Mouse (Mus musculus): ENCODE results near the gene Ppp1ca. TPM values are rescaled to one million over a fixed set of nuclear protein-coding genes. Genes with fewer than 3 reads are reported as not detected.
A peak's percentile ranks its signal among the peaks of the same experiment; 100 is the strongest.

The Ppp1ca gene
- polyA plus RNA-seq, 1 experiment from 2014 or later: 773 TPM

DNA sequence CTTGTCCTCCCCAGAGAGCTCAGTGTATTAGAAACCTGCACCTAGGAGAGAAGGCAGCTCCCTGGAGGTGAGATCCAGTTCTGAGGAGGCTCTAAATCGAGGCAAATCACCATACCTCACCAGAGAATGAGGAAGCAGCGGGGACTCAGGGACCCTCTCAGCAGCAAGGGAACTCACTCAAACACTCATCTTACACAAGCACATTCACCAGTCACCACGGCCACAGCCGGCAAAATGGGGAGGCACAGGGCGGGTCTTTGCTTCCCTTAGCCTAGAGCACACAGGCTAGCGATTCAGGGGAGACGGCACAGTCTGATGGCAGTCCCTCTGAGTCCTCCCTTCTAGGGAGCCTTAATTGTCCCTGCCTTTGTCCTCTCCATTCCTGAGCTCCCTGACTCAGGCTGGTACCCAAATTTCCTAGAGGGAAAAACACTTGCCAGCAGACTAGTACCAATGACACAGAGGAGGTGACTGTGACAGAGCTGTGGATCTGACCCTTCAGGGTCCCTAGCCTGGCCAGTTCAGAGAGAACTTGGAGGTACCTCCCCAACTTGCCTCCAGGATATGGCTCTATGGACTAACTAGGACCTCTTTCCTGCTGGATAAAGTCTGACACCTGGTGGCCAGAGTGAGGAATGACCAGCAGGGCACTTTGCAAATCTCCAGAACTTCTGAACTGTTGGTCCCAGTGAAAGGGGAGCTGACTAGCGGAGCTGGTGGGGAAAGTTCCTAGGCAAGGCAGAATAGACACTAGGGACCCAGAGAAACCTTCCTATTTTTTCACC lies 36.2 kb downstream of the Ppp1ca start:
- H3K4me2 ChIP-seq: no peak overlapping the region
- no peak overlapping the region for H3K4me3 ChIP-seq (ENCODE audit: low read depth, low read length)
- no peaks in the 10 kb centered on the region for H3K36me3 ChIP-seq (ENCODE audit: control insufficient read depth, insufficient read depth, low read length)
- H3K27me3 ChIP-seq (replicated peaks; ENCODE audit: control insufficient read depth, insufficient read depth, low read length): peaks cover 3% of the 10 kb centered on the region; the same call in 1 of the 2 replicates
- H3K27ac ChIP-seq (ENCODE audit: low read depth, low read length): no peak overlapping the region
- H3K4me1 ChIP-seq (replicated peaks; ENCODE audit: control insufficient read depth, insufficient read depth, low read length): peaks cover 4% of the 10 kb centered on the region
- H3K9ac ChIP-seq (ENCODE audit: low read depth, low read length): no peak overlapping the region
- no peaks in the 10 kb centered on the region for H3K9me3 ChIP-seq (ENCODE audit: control insufficient read depth, low read length)
- DNase-seq (ENCODE audit: low spot score) (no peak), ATAC-seq (replicated peaks; ENCODE audit: low FRiP score) (no peak)
- 10% methylated on average over 8 of the region's 8 CpGs for WGBS

DNA sequence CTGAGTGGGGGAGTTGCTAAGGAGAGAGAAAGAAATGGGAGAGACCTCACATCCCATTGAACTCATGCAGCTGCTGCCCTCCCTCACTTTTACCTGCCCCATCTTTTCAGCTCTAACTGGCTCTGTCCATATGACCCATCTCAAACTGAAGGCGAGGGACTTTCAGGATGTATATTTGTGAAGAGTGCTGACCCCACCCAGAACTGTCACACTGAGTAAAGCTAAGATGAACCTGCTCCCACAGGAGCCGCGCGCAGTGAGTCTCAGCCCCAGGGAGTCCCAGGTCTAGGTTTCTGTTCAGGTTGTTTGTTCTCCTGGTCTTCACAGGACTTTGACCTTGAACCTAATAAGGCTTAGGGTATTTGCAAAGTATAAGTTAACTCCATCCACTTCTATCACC lies 37.0 kb downstream of the Ppp1ca start:
- ATAC-seq (replicated peaks; ENCODE audit: low FRiP score): no peak
- no peak for DNase-seq (ENCODE audit: low spot score)
- Histone ChIP-seq H3K4me3 (ENCODE audit: low read depth, low read length) (no peak overlapping the region), H3K4me2 (no peak overlapping the region), H3K9me3 (ENCODE audit: control insufficient read depth, low read length) (no peaks in the 10 kb centered on the region), H3K27me3 (replicated peaks; ENCODE audit: control insufficient read depth, insufficient read depth, low read length) (peaks cover 3% of the 10 kb centered on the region; the same call in 1 of the 2 replicates), H3K36me3 (ENCODE audit: control insufficient read depth, insufficient read depth, low read length) (no peaks in the 10 kb centered on the region), H3K9ac (ENCODE audit: low read depth, low read length) (no peak overlapping the region), H3K4me1 (replicated peaks; ENCODE audit: control insufficient read depth, insufficient read depth, low read length) (peaks cover 4% of the 10 kb centered on the region), H3K27ac (ENCODE audit: low read depth, low read length) (no peak overlapping the region)
- WGBS: 76% methylated on average over 4 of the region's 4 CpGs

DNA sequence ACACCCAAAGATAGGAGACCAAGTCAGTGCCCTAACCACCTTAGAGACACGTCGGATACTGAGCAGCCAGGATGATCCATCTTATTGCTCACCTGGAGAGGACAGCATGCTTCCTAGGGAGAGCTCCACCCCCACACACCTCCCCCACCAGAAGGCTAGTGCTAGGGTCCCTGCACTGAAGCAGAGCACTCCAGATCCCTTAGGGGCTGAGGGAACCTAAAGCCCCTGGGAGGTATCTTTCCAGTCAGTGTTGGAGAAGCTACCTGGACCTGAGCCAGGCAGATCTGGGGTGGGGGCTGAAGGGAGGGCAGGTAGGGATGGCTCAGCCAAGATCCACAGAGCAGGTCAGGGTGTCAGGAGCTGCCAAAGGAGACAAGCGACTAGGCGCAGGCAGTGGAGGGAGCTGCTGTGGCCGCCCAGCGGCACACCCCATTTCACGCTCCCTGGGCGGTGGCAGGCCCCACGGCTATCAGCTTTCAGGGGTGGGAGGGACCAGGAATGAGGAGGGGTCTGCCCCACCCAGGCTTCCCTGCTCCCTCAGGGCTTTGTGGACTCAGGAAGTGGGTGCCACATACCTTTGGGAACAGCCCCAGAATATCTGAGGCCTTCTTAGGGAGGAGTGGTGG lies 37.7 kb downstream of the Ppp1ca start:
- Histone ChIP-seq H3K9ac (ENCODE audit: low read depth, low read length) (no peak overlapping the region), H3K9me3 (ENCODE audit: control insufficient read depth, low read length) (no peaks in the 10 kb centered on the region), H3K27ac (ENCODE audit: low read depth, low read length) (no peak overlapping the region), H3K27me3 (replicated peaks; ENCODE audit: control insufficient read depth, insufficient read depth, low read length) (peaks cover 3% of the 10 kb centered on the region; the same call in 1 of the 2 replicates), H3K4me3 (ENCODE audit: low read depth, low read length) (no peak overlapping the region), H3K36me3 (ENCODE audit: control insufficient read depth, insufficient read depth, low read length) (no peaks in the 10 kb centered on the region), H3K4me1 (replicated peaks; ENCODE audit: control insufficient read depth, insufficient read depth, low read length) (peaks cover 4% of the 10 kb centered on the region), H3K4me2 (no peak overlapping the region)
- DNase-seq (ENCODE audit: low spot score) (no peak), ATAC-seq (replicated peaks; ENCODE audit: low FRiP score) (no peak)
- 52% methylated on average over 9 of the region's 9 CpGs for WGBS

GRCm38 (mm10) chr19:4230415-4230814 lies 38.5 kb downstream of the Ppp1ca start:
- Histone ChIP-seq H3K27ac (ENCODE audit: low read depth, low read length) (no peak overlapping the region), H3K4me1 (replicated peaks; ENCODE audit: control insufficient read depth, insufficient read depth, low read length) (peaks cover 4% of the 10 kb centered on the region), H3K9ac (ENCODE audit: low read depth, low read length) (no peak overlapping the region), H3K4me3 (ENCODE audit: low read depth, low read length) (no peak overlapping the region), H3K36me3 (ENCODE audit: control insufficient read depth, insufficient read depth, low read length) (no peaks in the 10 kb centered on the region), H3K9me3 (ENCODE audit: control insufficient read depth, low read length) (no peaks in the 10 kb centered on the region), H3K4me2 (no peak overlapping the region), H3K27me3 (replicated peaks; ENCODE audit: control insufficient read depth, insufficient read depth, low read length) (peaks cover 3% of the 10 kb centered on the region; the same call in 1 of the 2 replicates)
- ATAC-seq (replicated peaks; ENCODE audit: low FRiP score): no peak
- WGBS: 71% methylated on average over 8 of the region's 8 CpGs
- no peak for DNase-seq (ENCODE audit: low spot score)

GRCm38 (mm10) chr19:4231253-4232185 lies 39.7 kb downstream of the Ppp1ca start, which contains the start of gene Pold4:
Gene Pold4, plus strand, starts transcription at chr19:4231899.
- Histone ChIP-seq H3K4me3 (ENCODE audit: low read depth, low read length) (peak within 1 kb of the TSS; percentile 64), H3K9ac (ENCODE audit: low read depth, low read length) (peak within 1 kb of the TSS; percentile 58), H3K27me3 (replicated peaks; ENCODE audit: control insufficient read depth, insufficient read depth, low read length) (peaks cover 3% of the 10 kb centered on the region; the same call in 1 of the 2 replicates), H3K4me2 (peak within 1 kb of the TSS; percentile 66), H3K27ac (ENCODE audit: low read depth, low read length) (peak within 1 kb of the TSS; percentile 72), H3K4me1 (replicated peaks; ENCODE audit: control insufficient read depth, insufficient read depth, low read length) (peaks cover 4% of the 10 kb centered on the region), H3K36me3 (ENCODE audit: control insufficient read depth, insufficient read depth, low read length) (no peaks in the 10 kb centered on the region), H3K9me3 (ENCODE audit: control insufficient read depth, low read length) (no peaks in the 10 kb centered on the region)
- ATAC-seq (replicated peaks; ENCODE audit: low FRiP score) (peak; percentile 93), DNase-seq (ENCODE audit: low spot score) (peak; percentile 91)
- WGBS: 13% methylated on average over 26 of the region's 26 CpGs

DNA sequence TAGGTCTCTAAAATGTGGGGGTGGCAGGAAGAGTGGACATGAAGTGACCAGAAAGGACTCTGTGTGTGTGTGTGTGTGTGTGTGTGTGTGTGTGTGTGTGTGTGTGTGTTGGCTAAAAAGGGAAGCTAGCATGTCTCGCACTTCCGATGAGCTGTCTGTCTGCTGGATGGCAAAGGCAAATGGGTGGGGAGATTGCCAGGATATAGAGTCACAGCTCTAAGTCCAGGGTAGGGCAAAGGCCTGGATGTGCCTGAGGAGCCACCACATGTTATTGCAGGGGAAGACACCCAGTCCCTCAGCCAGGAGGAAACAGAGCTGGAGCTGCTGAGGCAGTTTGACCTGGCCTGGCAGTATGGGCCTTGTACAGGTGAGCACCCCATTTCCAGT lies 40.3 kb downstream of the Ppp1ca start:
- 13% methylated on average over 2 of the region's 2 CpGs for WGBS
- H3K4me1 ChIP-seq (replicated peaks; ENCODE audit: control insufficient read depth, insufficient read depth, low read length): peaks cover 4% of the 10 kb centered on the region
- DNase-seq (ENCODE audit: low spot score): no peak

DNA sequence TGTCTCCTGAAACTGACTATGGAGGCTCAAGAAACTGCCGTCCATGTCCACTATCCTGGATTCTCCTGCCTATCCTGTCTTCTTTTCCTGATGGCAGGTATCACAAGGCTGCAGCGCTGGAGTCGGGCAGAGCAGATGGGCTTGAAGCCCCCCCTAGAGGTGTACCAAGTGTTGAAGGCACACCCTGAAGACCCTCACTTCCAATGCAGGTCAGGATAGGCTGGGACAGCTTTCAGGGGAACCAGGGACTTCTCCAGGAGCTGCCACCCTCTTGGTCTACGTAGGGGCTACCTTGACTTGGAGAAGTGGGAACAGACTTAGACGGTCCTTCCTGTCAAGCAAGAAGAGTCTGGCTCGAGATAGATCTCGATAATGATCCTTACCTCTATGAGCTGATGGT lies 40.8 kb downstream of the Ppp1ca start:
- H3K27ac ChIP-seq (ENCODE audit: low read depth, low read length): no peak overlapping the region
- peak overlapping the region; percentile 64; the same call in 1 of the 2 replicates for H3K4me3 ChIP-seq (ENCODE audit: low read depth, low read length)
- H3K9me3 ChIP-seq (ENCODE audit: control insufficient read depth, low read length): no peaks in the 10 kb centered on the region
- H3K27me3 ChIP-seq (replicated peaks; ENCODE audit: control insufficient read depth, insufficient read depth, low read length): no peaks in the 10 kb centered on the region
- WGBS: 72% methylated on average over 7 of the region's 7 CpGs
- ATAC-seq (replicated peaks; ENCODE audit: low FRiP score) (no peak), DNase-seq (ENCODE audit: low spot score) (no peak)
- H3K36me3 ChIP-seq (ENCODE audit: control insufficient read depth, insufficient read depth, low read length): no peaks in the 10 kb centered on the region
- peak overlapping the region; percentile 66 for H3K4me2 ChIP-seq
- H3K4me1 ChIP-seq (replicated peaks; ENCODE audit: control insufficient read depth, insufficient read depth, low read length): peaks cover 4% of the 10 kb centered on the region
- no peak overlapping the region for H3K9ac ChIP-seq (ENCODE audit: low read depth, low read length)

More for the DNA sequence above, 40.3 kb downstream of the Ppp1ca start:
- peak overlapping the region; percentile 64 for H3K4me3 ChIP-seq (ENCODE audit: low read depth, low read length)
- peak overlapping the region; percentile 58; the same call in 1 of the 2 replicates for H3K9ac ChIP-seq (ENCODE audit: low read depth, low read length)
- peak overlapping the region; percentile 66 for H3K4me2 ChIP-seq
- 0 out of 2 replicates have a peak, but pooled peaks have one; percentile 9 for ATAC-seq (replicated peaks; ENCODE audit: low FRiP score)
- H3K27ac ChIP-seq (ENCODE audit: low read depth, low read length): peak overlapping the region; percentile 72
- no peaks in the 10 kb centered on the region for H3K27me3 ChIP-seq (replicated peaks; ENCODE audit: control insufficient read depth, insufficient read depth, low read length)
- H3K36me3 ChIP-seq (ENCODE audit: control insufficient read depth, insufficient read depth, low read length): no peaks in the 10 kb centered on the region
- no peaks in the 10 kb centered on the region for H3K9me3 ChIP-seq (ENCODE audit: control insufficient read depth, low read length)

GRCm38 (mm10) chr19:4234548-4234947 lies 42.7 kb downstream of the Ppp1ca start:
- no peak for ATAC-seq (replicated peaks; ENCODE audit: low FRiP score)
- no peaks in the 10 kb centered on the region for H3K27me3 ChIP-seq (replicated peaks; ENCODE audit: control insufficient read depth, insufficient read depth, low read length)
- WGBS: 71% methylated on average over 4 of the region's 4 CpGs

More at GRCm38 (mm10) chr19:4234548-4234947, 42.7 kb downstream of the Ppp1ca start:
- H3K4me2 ChIP-seq: no peak overlapping the region
- no peak overlapping the region for H3K4me3 ChIP-seq (ENCODE audit: low read depth, low read length)
- no peak for DNase-seq (ENCODE audit: low spot score)
- H3K9me3 ChIP-seq (ENCODE audit: control insufficient read depth, low read length): no peaks in the 10 kb centered on the region
- H3K9ac ChIP-seq (ENCODE audit: low read depth, low read length): no peak overlapping the region
- H3K36me3 ChIP-seq (ENCODE audit: control insufficient read depth, insufficient read depth, low read length): no peaks in the 10 kb centered on the region
- H3K4me1 ChIP-seq (replicated peaks; ENCODE audit: control insufficient read depth, insufficient read depth, low read length): peaks cover 4% of the 10 kb centered on the region
- no peak overlapping the region for H3K27ac ChIP-seq (ENCODE audit: low read depth, low read length)

Data from liver, embryonic 11.5 days (tissue).